ENCODE assay signal across 10 mouse cellular contexts in the genomic region with DNA sequence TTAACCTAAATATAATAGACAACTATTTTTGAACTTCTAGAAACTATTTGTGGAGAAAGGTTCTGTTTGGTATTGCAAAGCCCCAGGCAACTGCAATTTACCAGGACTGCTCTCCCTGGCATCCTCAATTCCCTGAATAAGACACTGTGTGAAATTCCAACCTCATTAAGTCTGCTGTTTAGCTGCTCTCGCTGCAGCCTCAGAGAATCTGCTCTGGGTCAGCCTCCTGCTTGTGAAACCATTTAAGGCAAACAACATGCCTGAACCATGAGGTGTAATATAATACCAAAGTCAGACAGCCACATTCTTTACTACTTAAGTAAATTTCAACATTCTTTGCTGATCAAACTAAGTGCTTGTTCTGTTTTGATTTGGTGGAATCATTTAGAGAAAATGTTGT.
DNase-seq lines count a peak whose midpoint lies in the region; ATAC-seq and TF ChIP-seq lines count a peak whose summit lies in the region.
"Had no signal": no experiment of that assay in that cellular context is flagged by ENCODE, and none has a peak within 500 bp of the region (broad histone marks: within the 10 kb centered on the region; RNA-seq: fewer than 3 reads in every experiment).

No protein-coding gene starts in this region.

- H3K36me3 ChIP-seq in hindbrain, postnatal 0 days (ENCODE audit: insufficient read depth, low read length): no peaks in the 10 kb centered on the region
- no peaks in the 10 kb centered on the region for H3K36me3 ChIP-seq in hindbrain, embryonic 13.5 days
- H3K36me3 ChIP-seq in C2C12 (ENCODE audit: control insufficient read depth, insufficient read depth): no peaks in the 10 kb centered on the region
- no peaks in the 10 kb centered on the region for H3K36me3 ChIP-seq in embryonic facial prominence, embryonic 12.5 days
- H3K36me3 ChIP-seq in lung, embryonic 15.5 days: no peaks in the 10 kb centered on the region
- H3K36me3 ChIP-seq: neural tube, embryonic 13.5 days had no signal

- no peaks in the 10 kb centered on the region for H3K27me3 ChIP-seq in hindbrain, postnatal 0 days (ENCODE audit: insufficient read depth, low read length)
- no peaks in the 10 kb centered on the region for H3K27me3 ChIP-seq in hindbrain, embryonic 13.5 days
- H3K27me3 ChIP-seq in C2C12 (ENCODE audit: control insufficient read depth, insufficient read depth, insufficient read length): no peaks in the 10 kb centered on the region
- no peaks in the 10 kb centered on the region for H3K27me3 ChIP-seq in embryonic facial prominence, embryonic 12.5 days
- no peaks in the 10 kb centered on the region for H3K27me3 ChIP-seq in lung, embryonic 15.5 days
- H3K27me3 ChIP-seq: neural tube, embryonic 13.5 days had no signal

- no peaks in the 10 kb centered on the region for H3K79me3 ChIP-seq in C2C12 (ENCODE audit: low read depth)

- WGBS in hindbrain, postnatal 0 days: 7% methylated on average over 1 of the region's 1 CpGs
- 14% methylated on average over 1 of the region's 1 CpGs for WGBS in hindbrain, embryonic 13.5 days
- 0% methylated on average over 1 of the region's 1 CpGs for WGBS in embryonic facial prominence, embryonic 12.5 days
- WGBS in lung, embryonic 15.5 days: 3% methylated on average over 1 of the region's 1 CpGs

- no peak overlapping the region for H3K4me2 ChIP-seq in hindbrain, postnatal 0 days (ENCODE audit: low read depth, low read length)
- H3K4me2 ChIP-seq in hindbrain, embryonic 13.5 days: no peak overlapping the region
- no peak overlapping the region for H3K4me2 ChIP-seq in embryonic facial prominence, embryonic 12.5 days (replicated peaks)
- no peak overlapping the region for H3K4me2 ChIP-seq in lung, embryonic 15.5 days
- H3K4me2 ChIP-seq: neural tube, embryonic 13.5 days had no signal

- TF ChIP-seq CTCF in hindbrain, postnatal 0 days (IDR thresholded peaks at IDR 0.05; ENCODE audit: low read depth): no peak
- TF ChIP-seq CTCF in C2C12 (IDR thresholded peaks at IDR 0.05; ENCODE audit: control insufficient read depth, insufficient read depth, insufficient read length): no peak

- DNase-seq in hindbrain, postnatal 0 days (ENCODE audit: low spot score): peak; percentile 5
- no peak for DNase-seq in left cerebral cortex, adult 18-20 months (ENCODE audit: low spot score in 2 of 2)
- no peak for DNase-seq in adrenal gland, adult (ENCODE audit: inconsistent age in 2 of 2, low spot score in 1 of 2)
- DNase-seq in cerebellum, postnatal 4 days (ENCODE audit: low spot score in 2 of 2): no peak
- DNase-seq: layer of hippocampus, postnatal 36 days had no signal

- no peak overlapping the region for H3K9ac ChIP-seq in hindbrain, postnatal 0 days (replicated peaks; ENCODE audit: low read length)
- H3K9ac ChIP-seq in hindbrain, embryonic 13.5 days: no peak overlapping the region
- H3K9ac ChIP-seq in embryonic facial prominence, embryonic 12.5 days: no peak overlapping the region
- no peak overlapping the region for H3K9ac ChIP-seq in lung, embryonic 15.5 days
- H3K9ac ChIP-seq: neural tube, embryonic 13.5 days had no signal

- no peaks in the 10 kb centered on the region for H3K4me1 ChIP-seq in hindbrain, postnatal 0 days (ENCODE audit: insufficient read depth, low read length)
- H3K4me1 ChIP-seq in hindbrain, embryonic 13.5 days (replicated peaks): no peaks in the 10 kb centered on the region; the same call in 1 of the 2 replicates
- peaks cover 10% of the 10 kb centered on the region for H3K4me1 ChIP-seq in embryonic facial prominence, embryonic 12.5 days
- no peaks in the 10 kb centered on the region for H3K4me1 ChIP-seq in lung, embryonic 15.5 days
- H3K4me1 ChIP-seq: neural tube, embryonic 13.5 days had no signal

- H3ac ChIP-seq in C2C12 (ENCODE audit: control insufficient read depth, insufficient read length, low read depth): no peak overlapping the region

- H3K4me3 ChIP-seq in hindbrain, postnatal 0 days (ENCODE audit: low read length): no peak overlapping the region
- H3K4me3 ChIP-seq in hindbrain, embryonic 13.5 days: no peak overlapping the region
- H3K4me3 ChIP-seq in C2C12 (ENCODE audit: insufficient read depth, poor library complexity, severe bottlenecking): no peak overlapping the region
- no peak overlapping the region for H3K4me3 ChIP-seq in embryonic facial prominence, embryonic 12.5 days
- H3K4me3 ChIP-seq in lung, embryonic 15.5 days: no peak overlapping the region
- H3K4me3 ChIP-seq: neural tube, embryonic 13.5 days had no signal

- H3K27ac ChIP-seq in hindbrain, postnatal 0 days: no peak overlapping the region
- no peak overlapping the region for H3K27ac ChIP-seq in hindbrain, embryonic 13.5 days
- H3K27ac ChIP-seq in embryonic facial prominence, embryonic 12.5 days: peak overlapping the region; percentile 60; the same call in 1 of the 2 replicates
- peak overlapping the region; percentile 8 for H3K27ac ChIP-seq in lung, embryonic 15.5 days
- H3K27ac ChIP-seq: neural tube, embryonic 13.5 days had no signal

- no peak for ATAC-seq in hindbrain, postnatal 0 days
- no peak for ATAC-seq in hindbrain, embryonic 13.5 days (ENCODE audit: low FRiP score)
- ATAC-seq in embryonic facial prominence, embryonic 12.5 days (ENCODE audit: insufficient number of reproducible peaks, insufficient read depth, low FRiP score, low TSS enrichment): no peak
- no peak for ATAC-seq in lung, embryonic 15.5 days (ENCODE audit: borderline replicate concordance, extremely low read depth, low FRiP score, low TSS enrichment)

- no peaks in the 10 kb centered on the region for H3K79me2 ChIP-seq in C2C12 (ENCODE audit: control insufficient read depth, insufficient read depth)

- H3K9me3 ChIP-seq in hindbrain, postnatal 0 days (ENCODE audit: low read length): no peaks in the 10 kb centered on the region
- no peaks in the 10 kb centered on the region for H3K9me3 ChIP-seq in hindbrain, embryonic 13.5 days
- no peaks in the 10 kb centered on the region for H3K9me3 ChIP-seq in embryonic facial prominence, embryonic 12.5 days
- H3K9me3 ChIP-seq in lung, embryonic 15.5 days: no peaks in the 10 kb centered on the region
- H3K9me3 ChIP-seq: neural tube, embryonic 13.5 days had no signal

TF ChIP-seq in C2C12, 6 proteins besides CTCF, POLR2A, EP300 and RAD21:
- TF ChIP-seq MAX (IDR thresholded peaks at IDR 0.05): no peak
- TF ChIP-seq FOSL1 (IDR thresholded peaks at IDR 0.05; ENCODE audit: insufficient read depth, low read length, poor library complexity, severe bottlenecking): no peak
- TF ChIP-seq CEBPB (IDR thresholded peaks at IDR 0.05; ENCODE audit: low read depth): peak; percentile 82
- no peak for TF ChIP-seq MYOD1 (IDR thresholded peaks at IDR 0.05; ENCODE audit: control insufficient read depth, insufficient read length, low read depth)
- TF ChIP-seq USF1 (IDR thresholded peaks at IDR 0.05; ENCODE audit: low read depth): no peak
- no peak for TF ChIP-seq MYOG (IDR thresholded peaks at IDR 0.05; ENCODE audit: control insufficient read depth, extremely low read depth, insufficient read length)

Comparison
In these comparisons a context has a peak if more than half of its experiments do, and no peak if none do; other contexts are left out.
1. H3K27ac ChIP-seq: peak in embryonic facial prominence, embryonic 12.5 days (single experiment) and lung, embryonic 15.5 days (single experiment); none in hindbrain, postnatal 0 days (single experiment) and hindbrain, embryonic 13.5 days (single experiment).